Mouse (Mus musculus): Measurements from ENCODE around the gene Gm27021. TPM values are rescaled to one million over a fixed set of nuclear protein-coding genes. Genes with fewer than 3 reads are reported as not detected.
A peak's percentile ranks its signal among the peaks of the same experiment; 100 is the strongest.

Gm27021 gene
- total and polyA plus RNA-seq, 3 experiments: not detected

DNA sequence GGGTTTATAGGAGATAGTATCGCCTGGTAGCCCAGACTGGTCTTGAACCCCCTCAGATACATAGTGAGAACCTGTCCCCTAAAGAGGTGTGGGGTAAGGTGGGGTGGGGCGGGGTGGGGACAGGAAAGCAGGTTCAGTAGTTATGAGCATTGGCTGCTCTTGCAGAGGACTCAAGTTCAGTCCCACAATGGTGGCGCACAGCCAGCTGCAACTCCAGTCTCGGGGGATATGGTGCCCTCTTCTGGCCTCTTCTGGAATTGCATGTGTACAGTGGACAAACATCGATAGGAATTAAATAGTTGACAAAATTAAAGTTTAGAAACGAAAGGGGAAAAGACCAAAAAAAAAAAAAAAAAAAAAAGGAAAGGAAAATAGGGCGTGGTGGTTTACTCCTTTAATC, 68.4 kb downstream of the Gm27021 start:
- no peak overlapping the region for H3K27ac ChIP-seq
- 41% methylated on average over 7 of the region's 7 CpGs for WGBS
- H3K36me3 ChIP-seq (ENCODE audit: control insufficient read depth, insufficient read depth, low read length): no peaks in the 10 kb centered on the region
- no peak overlapping the region for H3K9ac ChIP-seq (ENCODE audit: low read depth, low read length)
- intact Hi-C loops (cut with DNase I): loop anchor here (5.0 kb wide), 3 partner anchors 297 to 422 kb away; partner anchors contain the start of gene Fam92b
- TF ChIP-seq POLR2A (IDR thresholded peaks at IDR 0.05; ENCODE audit: insufficient read depth, low read depth, low read length) (no peak), EP300 (IDR thresholded peaks at IDR 0.05; ENCODE audit: insufficient read depth, low read depth, low read length) (0 out of 2 replicates have a peak, but pooled peaks have one; percentile 20), CTCF (IDR thresholded peaks at IDR 0.05) (peak; percentile 86)
- peak; percentile 82 to 88 for DNase-seq
- no peak overlapping the region for H3K4me3 ChIP-seq
- H3K4me1 ChIP-seq (ENCODE audit: control insufficient read depth, insufficient read depth, low read length): no peaks in the 10 kb centered on the region
- H3K27me3 ChIP-seq (ENCODE audit: control insufficient read depth, insufficient read depth, low read length): no peaks in the 10 kb centered on the region
- H3K79me2 ChIP-seq (replicated peaks; ENCODE audit: control insufficient read depth, insufficient read depth, low read length): no peaks in the 10 kb centered on the region

DNA sequence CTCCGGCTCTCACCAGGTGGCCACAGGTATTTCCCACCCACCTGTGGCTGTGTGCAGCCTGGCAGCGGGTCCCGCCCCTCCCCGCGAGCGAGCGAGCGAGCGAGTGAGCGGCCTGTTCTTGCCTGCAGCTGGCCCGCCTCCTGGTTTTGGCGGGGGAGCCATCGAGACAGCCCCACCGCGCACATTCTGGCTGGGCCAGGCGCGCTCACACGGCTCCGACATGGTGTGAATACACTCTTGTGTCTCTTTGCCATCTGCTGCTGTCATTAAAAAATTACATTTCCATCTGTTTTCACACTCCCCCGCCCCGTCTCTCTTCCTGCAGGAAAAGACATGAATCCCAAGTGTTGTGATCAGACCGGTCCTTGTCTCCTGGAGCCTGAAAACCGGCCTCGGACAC, 69.3 kb downstream of the Gm27021 start:
- H3K79me2 ChIP-seq (replicated peaks; ENCODE audit: control insufficient read depth, insufficient read depth, low read length): no peaks in the 10 kb centered on the region
- no peak overlapping the region for H3K9ac ChIP-seq (ENCODE audit: low read depth, low read length)
- H3K4me1 ChIP-seq (ENCODE audit: control insufficient read depth, insufficient read depth, low read length): no peaks in the 10 kb centered on the region
- intact Hi-C loops (cut with DNase I): loop anchor here (5.0 kb wide), 3 partner anchors 296 to 421 kb away; partner anchors contain the start of gene Fam92b
- TF ChIP-seq POLR2A (IDR thresholded peaks at IDR 0.05; ENCODE audit: insufficient read depth, low read depth, low read length): no peak
- 47% methylated on average over 24 of the region's 24 CpGs for WGBS
- peak in 1 of 2 experiments; percentile 29 for DNase-seq
- no peak overlapping the region for H3K4me3 ChIP-seq
- no peak overlapping the region for H3K27ac ChIP-seq
- no peaks in the 10 kb centered on the region for H3K27me3 ChIP-seq (ENCODE audit: control insufficient read depth, insufficient read depth, low read length)
- no peaks in the 10 kb centered on the region for H3K36me3 ChIP-seq (ENCODE audit: control insufficient read depth, insufficient read depth, low read length)

DNA sequence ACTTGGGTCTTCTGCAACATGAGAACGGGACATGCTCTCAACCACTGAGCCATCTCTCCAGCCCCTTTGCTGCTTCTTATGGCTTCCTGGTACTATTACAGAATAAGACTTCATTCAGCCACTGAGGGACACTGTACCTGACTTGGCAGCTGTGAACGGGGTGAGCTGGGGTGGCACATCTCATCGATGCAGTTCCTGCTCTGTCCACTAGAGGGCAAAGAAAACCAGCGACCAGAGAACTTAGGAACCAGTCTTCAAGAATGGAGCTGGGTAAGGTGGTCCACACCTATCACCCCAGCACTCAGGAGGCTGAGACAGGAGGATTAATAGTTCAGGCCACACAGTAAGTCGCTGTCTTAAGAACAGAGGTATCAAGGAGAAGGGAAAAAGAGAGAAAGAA, 71.9 kb downstream of the Gm27021 start:
- no peak overlapping the region for H3K4me3 ChIP-seq
- intact Hi-C loops (cut with DNase I): loop anchor here (5.0 kb wide), 3 partner anchors 294 to 419 kb away; partner anchors contain the start of gene Fam92b
- DNase-seq: peak; percentile 46 to 60
- no peaks in the 10 kb centered on the region for H3K36me3 ChIP-seq (ENCODE audit: control insufficient read depth, insufficient read depth, low read length)
- H3K79me2 ChIP-seq (replicated peaks; ENCODE audit: control insufficient read depth, insufficient read depth, low read length): no peaks in the 10 kb centered on the region
- no peaks in the 10 kb centered on the region for H3K27me3 ChIP-seq (ENCODE audit: control insufficient read depth, insufficient read depth, low read length)
- no peaks in the 10 kb centered on the region for H3K4me1 ChIP-seq (ENCODE audit: control insufficient read depth, insufficient read depth, low read length)
- H3K27ac ChIP-seq: no peak overlapping the region
- TF ChIP-seq EP300 (IDR thresholded peaks at IDR 0.05; ENCODE audit: insufficient read depth, low read depth, low read length) (0 out of 2 replicates have a peak, but pooled peaks have one; percentile 48), POLR2A (IDR thresholded peaks at IDR 0.05; ENCODE audit: insufficient read depth, low read depth, low read length) (no peak)
- no peak overlapping the region for H3K9ac ChIP-seq (ENCODE audit: low read depth, low read length)
- 14% methylated on average over 5 of the region's 5 CpGs for WGBS

DNA sequence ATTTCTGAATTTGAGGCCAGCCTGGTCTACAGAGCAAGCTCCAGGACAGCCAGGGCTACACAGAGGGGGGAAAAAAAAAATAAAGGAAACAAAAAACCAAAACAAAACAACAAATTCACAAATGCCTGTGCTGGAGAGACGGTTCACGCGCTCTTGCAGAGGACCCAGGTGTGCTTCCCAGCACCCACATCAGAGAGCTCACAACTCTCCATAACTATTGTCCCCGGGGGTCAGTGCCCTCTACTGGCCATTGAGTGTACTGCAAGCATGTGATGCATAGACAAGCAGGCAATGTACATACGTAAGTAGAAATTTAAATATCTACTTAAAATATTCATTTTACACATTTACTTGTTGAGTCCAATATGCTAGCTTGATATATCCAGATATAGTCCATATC, 73.3 kb downstream of the Gm27021 start:
- no peaks in the 10 kb centered on the region for H3K79me2 ChIP-seq (replicated peaks; ENCODE audit: control insufficient read depth, insufficient read depth, low read length)
- H3K36me3 ChIP-seq (ENCODE audit: control insufficient read depth, insufficient read depth, low read length): no peaks in the 10 kb centered on the region
- WGBS: 86% methylated on average over 5 of the region's 5 CpGs
- H3K4me1 ChIP-seq (ENCODE audit: control insufficient read depth, insufficient read depth, low read length): no peaks in the 10 kb centered on the region
- intact Hi-C loops (cut with DNase I): no loop called here
- no peak overlapping the region for H3K4me3 ChIP-seq
- no peak overlapping the region for H3K27ac ChIP-seq
- no peaks in the 10 kb centered on the region for H3K27me3 ChIP-seq (ENCODE audit: control insufficient read depth, insufficient read depth, low read length)
- no peak overlapping the region for H3K9ac ChIP-seq (ENCODE audit: low read depth, low read length)
- TF ChIP-seq EP300 (IDR thresholded peaks at IDR 0.05; ENCODE audit: insufficient read depth, low read depth, low read length) (no peak), CTCF (IDR thresholded peaks at IDR 0.05) (peak; percentile 69), POLR2A (IDR thresholded peaks at IDR 0.05; ENCODE audit: insufficient read depth, low read depth, low read length) (no peak)
- no peak for DNase-seq

DNA sequence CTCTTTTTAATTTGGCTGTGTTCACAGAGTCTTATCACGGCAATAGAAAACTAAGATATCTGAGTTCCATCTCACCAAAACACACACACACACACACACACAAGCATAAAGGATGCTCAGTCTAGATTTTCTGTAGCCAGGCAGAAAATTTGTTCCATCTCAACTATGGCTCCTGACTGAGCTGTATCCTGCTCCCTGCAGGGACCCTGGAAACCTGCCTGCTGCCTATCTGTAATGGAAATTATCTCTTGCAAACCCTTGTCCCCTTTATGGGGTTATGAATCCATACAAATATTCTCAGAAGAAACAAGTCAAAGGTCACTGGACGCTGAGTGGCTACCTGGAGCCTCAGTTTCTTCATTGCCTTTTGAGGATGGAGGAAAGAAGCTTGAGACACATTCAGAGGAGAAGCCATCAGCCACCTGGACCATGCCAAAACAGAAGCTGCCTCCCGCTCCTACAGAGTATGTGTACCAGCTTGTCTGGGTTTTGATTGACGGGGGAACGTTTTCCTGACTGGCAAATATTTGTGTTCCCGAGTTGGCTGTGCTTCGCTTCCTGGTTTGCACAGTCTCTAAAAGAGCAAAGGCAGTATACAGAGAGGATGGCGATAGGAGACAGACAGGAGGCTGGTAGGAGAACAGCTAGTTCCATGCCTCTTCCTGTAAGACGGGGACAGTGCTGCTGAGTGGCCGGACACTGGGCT, 76.1 kb downstream of the Gm27021 start:
- Histone ChIP-seq H3K27me3 (ENCODE audit: control insufficient read depth, insufficient read depth, low read length) (no peaks in the 10 kb centered on the region), H3K36me3 (ENCODE audit: control insufficient read depth, insufficient read depth, low read length) (no peaks in the 10 kb centered on the region), H3K4me1 (ENCODE audit: control insufficient read depth, insufficient read depth, low read length) (no peaks in the 10 kb centered on the region), H3K9ac (ENCODE audit: low read depth, low read length) (no peak overlapping the region), H3K27ac (no peak overlapping the region), H3K4me3 (no peak overlapping the region), H3K79me2 (replicated peaks; ENCODE audit: control insufficient read depth, insufficient read depth, low read length) (no peaks in the 10 kb centered on the region)
- TF ChIP-seq EP300 (IDR thresholded peaks at IDR 0.05; ENCODE audit: insufficient read depth, low read depth, low read length) (no peak), CTCF (IDR thresholded peaks at IDR 0.05) (no peak), POLR2A (IDR thresholded peaks at IDR 0.05; ENCODE audit: insufficient read depth, low read depth, low read length) (no peak)
- WGBS: 49% methylated on average over 10 of the region's 10 CpGs
- no peak for DNase-seq
- intact Hi-C loops (cut with DNase I): no loop called here

DNA sequence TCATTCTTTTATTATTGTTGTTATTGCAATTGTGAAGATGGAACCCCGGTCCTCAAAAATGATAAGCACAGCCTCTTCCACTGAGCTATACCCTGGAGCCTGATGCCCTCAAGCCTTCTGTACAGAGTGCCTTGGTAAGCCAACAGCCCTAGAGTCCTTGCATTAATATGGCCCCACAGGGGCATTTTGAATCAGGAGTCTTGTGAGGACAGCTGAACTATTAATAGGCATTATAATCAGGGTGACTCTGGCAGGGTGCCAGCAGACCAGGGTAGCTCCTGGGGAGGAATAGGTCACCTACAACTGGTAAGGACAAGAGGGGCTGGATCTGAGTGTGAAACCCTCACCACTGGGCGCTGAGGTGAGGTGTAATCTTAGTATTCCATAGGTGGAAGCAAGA, 78.0 kb downstream of the Gm27021 start:
- WGBS: 39% methylated on average over 2 of the region's 2 CpGs
- DNase-seq: peak in 1 of 2 experiments; percentile 53
- Histone ChIP-seq H3K4me3 (peak overlapping the region; percentile 50), H3K9ac (ENCODE audit: low read depth, low read length) (no peak overlapping the region), H3K4me1 (ENCODE audit: control insufficient read depth, insufficient read depth, low read length) (peaks cover 2% of the 10 kb centered on the region; the same call in 1 of the 2 replicates), H3K27me3 (ENCODE audit: control insufficient read depth, insufficient read depth, low read length) (no peaks in the 10 kb centered on the region), H3K36me3 (ENCODE audit: control insufficient read depth, insufficient read depth, low read length) (no peaks in the 10 kb centered on the region), H3K27ac (peak overlapping the region; percentile 66), H3K79me2 (replicated peaks; ENCODE audit: control insufficient read depth, insufficient read depth, low read length) (no peaks in the 10 kb centered on the region)
- no peak for TF ChIP-seq EP300 (IDR thresholded peaks at IDR 0.05; ENCODE audit: insufficient read depth, low read depth, low read length)
- TF ChIP-seq POLR2A (IDR thresholded peaks at IDR 0.05; ENCODE audit: insufficient read depth, low read depth, low read length): no peak
- TF ChIP-seq CTCF (IDR thresholded peaks at IDR 0.05): no peak
- intact Hi-C loops (cut with DNase I): no loop called here

Data from heart, adult 2 months (tissue).